Mouse (Mus musculus): Measurements from ENCODE around the gene Cadps2.

DNA sequence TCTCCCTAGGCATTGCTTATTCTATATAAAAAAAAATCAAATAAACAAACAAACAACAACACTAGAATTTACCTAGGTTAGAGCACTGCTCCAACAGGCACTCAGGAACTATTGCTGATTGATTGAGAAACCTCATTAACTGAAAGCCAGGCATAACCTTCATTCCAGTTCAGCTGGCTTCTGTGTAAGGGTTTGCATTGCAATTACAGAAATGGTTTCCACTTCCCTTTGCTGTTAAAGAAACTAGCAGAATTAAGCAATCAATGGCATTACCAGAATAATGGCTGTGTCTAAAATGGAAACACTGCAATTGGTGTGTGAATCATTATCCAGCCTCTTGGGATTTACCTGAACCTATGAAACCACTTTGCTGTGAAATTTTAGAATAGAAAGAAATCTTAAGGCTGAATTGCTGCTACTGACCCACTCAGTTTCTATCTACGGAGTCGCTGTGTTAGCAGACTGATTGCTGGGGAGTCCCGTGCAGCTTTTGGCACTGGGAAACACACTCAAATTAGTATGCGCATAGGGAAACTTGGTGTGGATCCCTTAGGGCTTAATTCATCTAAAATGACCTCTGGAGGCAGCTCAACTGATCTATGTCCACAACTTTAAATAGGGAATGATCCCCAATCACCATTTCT, 37.7 kb upstream of the Cadps2 start:
- TF ChIP-seq POLR2A (IDR thresholded peaks at IDR 0.05; ENCODE audit: insufficient read length, low read depth) (no peak), E2F4 (IDR thresholded peaks at IDR 0.05; ENCODE audit: insufficient read depth) (no peak), USF1 (IDR thresholded peaks at IDR 0.05; ENCODE audit: low read depth) (no peak), TCF3 (IDR thresholded peaks at IDR 0.05; ENCODE audit: insufficient read length, low read depth) (no peak), MYOD1 (IDR thresholded peaks at IDR 0.05; ENCODE audit: control insufficient read depth in 1 of 3, insufficient read length in 2 of 3, low read depth in 2 of 3) (no peak), POLR2AphosphoS2 (IDR thresholded peaks at IDR 0.05; ENCODE audit: insufficient read length, low read depth) (no peak), TCF12 (IDR thresholded peaks at IDR 0.05; ENCODE audit: insufficient read depth, poor library complexity, severe bottlenecking) (no peak), CEBPB (IDR thresholded peaks at IDR 0.05; ENCODE audit: insufficient read depth, poor library complexity, severe bottlenecking) (no peak), MAX (IDR thresholded peaks at IDR 0.05; ENCODE audit: low read depth) (no peak), SRF (IDR thresholded peaks at IDR 0.05; ENCODE audit: control insufficient read depth, insufficient read length, low read depth) (no peak), MYOG (IDR thresholded peaks at IDR 0.05; ENCODE audit: control insufficient read depth in 1 of 3, insufficient read depth in 1 of 3, insufficient read length in 2 of 3, low read depth in 2 of 3) (no peak)

Measured in myocyte (in vitro differentiated cells).